Mouse (Mus musculus): ENCODE results near the gene Acp5.

GRCm38 (mm10) chr9:22167751-22168150, 32.2 kb upstream of the Acp5 start:
- TF ChIP-seq CTCF (IDR thresholded peaks at IDR 0.05; ENCODE audit: control insufficient read depth, insufficient read depth, insufficient read length) (no peak), MYOG (IDR thresholded peaks at IDR 0.05; ENCODE audit: control insufficient read depth, extremely low read depth, insufficient read length) (no peak)
